Mouse (Mus musculus): ENCODE measurements around the gene Cd200r4.

GRCm38 (mm10) chr16:44767506-44767905 lies 44.0 kb upstream of the Cd200r4 start:
- TF ChIP-seq TAL1 (IDR thresholded peaks at IDR 0.05; ENCODE audit: low read length): no peak
- no peak for TF ChIP-seq GATA1 (IDR thresholded peaks at IDR 0.05; ENCODE audit: low read length)
